Mouse (Mus musculus) bone marrow, adult 2 months (tissue): ENCODE measurements around the gene Ptpra. TPM values are rescaled to one million over a fixed set of nuclear protein-coding genes. Genes with fewer than 3 reads are reported as not detected.

Experiments
- H3K27ac ChIP-seq: fragments of 200-500 bp; 2 replicates; pipeline ENCODE4 v1.5.1; 2012; ENCODE audit warnings: low read depth, mild to moderate bottlenecking, control low read depth, inconsistent platforms, low read length; ENCODE audit not compliant: control insufficient read depth, poor library complexity, insufficient read depth
- H3K4me1 ChIP-seq: fragments of 200-500 bp; 2 replicates; pipeline ENCODE4 v1.6.1; 2011; ENCODE audit warnings: low read length; ENCODE audit not compliant: control insufficient read depth, insufficient read depth
- H3K4me3 ChIP-seq: fragments of 200-500 bp; replicated peaks from 2 replicates; pipeline ENCODE3; 2011; ENCODE audit warnings: mild to moderate bottlenecking, low read depth, low read length, control low read depth; ENCODE audit not compliant: control insufficient read depth
- CTCF ChIP-seq: fragments of 200-500 bp; IDR thresholded peaks from 2 replicates; pipeline ENCODE4 v1.5.1; 2011; ENCODE audit warnings: low read length, control low read depth; ENCODE audit not compliant: control insufficient read depth, insufficient read depth
- POLR2A ChIP-seq: fragments of 200-500 bp; IDR thresholded peaks from 2 replicates; pipeline ENCODE4 v1.6.1; 2011; ENCODE audit warnings: low read depth, mild to moderate bottlenecking, control low read depth, low read length, borderline replicate concordance; ENCODE audit not compliant: control insufficient read depth
- WGBS: fragments of 180-500 bp; shearing (Covaris S2); methylation state at CpG from one replicate; pipeline ENCODE4 v1.1.7; 2018; 5-methylcytosine and 5-hydroxymethylcytosine counted together
- polyA plus RNA-seq: library from polyadenylated mRNA; stranded (reverse); fragments of >200 nt; gene quantifications from 2 replicates; pipeline ENCODE4 v1.2.4, GENCODE M21; 2011; ENCODE audit warnings: low replicate concordance; ENCODE audit not compliant: missing spikeins, insufficient read depth, insufficient read length

Gene Ptpra
- polyA plus RNA-seq, 1 experiment = 33.1 TPM

- H3K27ac ChIP-seq = no peak overlapping the region
- peaks cover 2% of the 10 kb centered on the region; the same call in 1 of the 2 replicates for H3K4me1 ChIP-seq
- 51% methylated on average over 2 of the region's 2 CpGs for WGBS
- TF ChIP-seq POLR2A = no peak
- no peak for TF ChIP-seq CTCF
- no peak overlapping the region for H3K4me3 ChIP-seq
Observed at GRCm38 (mm10) chr2:130469935-130470334, 19.9 kb downstream of the Ptpra start.

- Histone ChIP-seq H3K4me3 (no peak overlapping the region), H3K27ac (no peak overlapping the region), H3K4me1 (peaks cover 2% of the 10 kb centered on the region; the same call in 1 of the 2 replicates)
- WGBS = 4% methylated on average over 8 of the region's 8 CpGs
- no peak for TF ChIP-seq POLR2A
Observed at GRCm38 (mm10) chr2:130472908-130473510, 22.9 kb downstream of the Ptpra start.

GRCm38 (mm10) chr2:130475764-130476163, 25.7 kb downstream of the Ptpra start:
- 68% methylated on average over 11 of the region's 11 CpGs for WGBS
- TF ChIP-seq POLR2A (no peak), CTCF (no peak)
- no peak overlapping the region for H3K27ac ChIP-seq
- peaks cover 3% of the 10 kb centered on the region for H3K4me1 ChIP-seq
- H3K4me3 ChIP-seq = no peak overlapping the region

DNA sequence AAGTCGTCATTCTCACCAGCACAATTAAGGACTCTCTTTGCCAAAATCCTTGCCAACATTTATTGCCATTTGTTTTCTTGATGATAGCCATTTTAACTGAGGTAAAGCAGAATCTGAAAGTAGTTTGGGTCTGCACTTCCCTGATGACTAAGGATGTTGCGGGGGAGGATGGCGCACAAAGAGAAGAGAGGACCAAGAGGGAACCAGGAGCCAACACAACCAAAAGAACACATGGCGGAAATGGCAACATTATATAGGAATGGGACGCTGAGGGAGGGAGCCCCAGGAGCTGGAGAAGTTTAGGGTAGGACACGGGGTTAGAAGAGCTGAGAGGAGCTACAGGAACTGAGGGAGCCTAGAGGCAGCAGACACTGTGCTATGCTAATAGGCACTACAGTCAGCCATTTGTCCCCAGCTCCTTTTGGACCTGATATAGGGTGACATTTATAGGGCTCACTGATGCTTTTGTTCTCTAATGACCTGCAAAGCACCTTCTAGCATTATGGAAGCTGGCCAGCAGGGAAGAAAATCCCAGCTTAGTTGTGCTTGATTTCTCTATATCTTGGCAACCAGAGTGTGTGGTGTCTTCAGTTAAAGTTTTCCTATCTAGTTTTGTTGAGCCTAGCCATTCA, 26.7 kb downstream of the Ptpra start:
- Histone ChIP-seq H3K4me3 (no peak overlapping the region), H3K27ac (no peak overlapping the region), H3K4me1 (peaks cover 3% of the 10 kb centered on the region)
- 73% methylated on average over 6 of the region's 6 CpGs for WGBS
- TF ChIP-seq CTCF = no peak
- TF ChIP-seq POLR2A = no peak

- Histone ChIP-seq H3K27ac (no peak overlapping the region), H3K4me1 (peaks cover 1% of the 10 kb centered on the region), H3K4me3 (no peak overlapping the region)
- WGBS = 94% methylated on average over 4 of the region's 4 CpGs
- TF ChIP-seq CTCF = no peak
- TF ChIP-seq POLR2A = no peak
Observed at GRCm38 (mm10) chr2:130482177-130482576, 32.1 kb downstream of the Ptpra start.

DNA sequence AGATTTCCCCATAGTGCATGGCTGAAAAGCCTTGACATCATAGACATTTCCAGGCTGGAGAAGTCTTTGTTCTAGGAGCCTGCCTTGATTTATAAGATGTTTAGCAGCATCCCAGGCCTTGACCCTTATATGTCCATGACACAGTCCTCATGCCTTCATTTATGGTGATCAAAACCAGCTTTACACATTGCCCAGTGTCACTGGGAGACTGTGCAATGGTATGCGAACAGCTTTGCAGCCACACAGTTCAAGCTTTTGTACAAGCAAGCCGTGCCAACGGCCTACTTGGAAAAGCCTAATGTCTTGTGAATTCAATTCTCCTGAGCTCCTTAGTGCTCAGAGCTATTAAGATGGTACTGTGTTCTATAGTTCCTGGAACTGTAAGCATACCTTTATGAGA, 32.6 kb downstream of the Ptpra start:
- peaks cover 1% of the 10 kb centered on the region for H3K4me1 ChIP-seq
- no peak overlapping the region for H3K4me3 ChIP-seq
- TF ChIP-seq CTCF = no peak
- no peak for TF ChIP-seq POLR2A
- no peak overlapping the region for H3K27ac ChIP-seq
- WGBS = 94% methylated on average over 3 of the region's 3 CpGs

GRCm38 (mm10) chr2:130484206-130484605, 34.1 kb downstream of the Ptpra start:
- no peak overlapping the region for H3K4me3 ChIP-seq
- peaks cover 1% of the 10 kb centered on the region for H3K4me1 ChIP-seq
- WGBS = 97% methylated on average over 1 of the region's 1 CpGs
- H3K27ac ChIP-seq = no peak overlapping the region
- TF ChIP-seq CTCF = no peak
- no peak for TF ChIP-seq POLR2A

DNA sequence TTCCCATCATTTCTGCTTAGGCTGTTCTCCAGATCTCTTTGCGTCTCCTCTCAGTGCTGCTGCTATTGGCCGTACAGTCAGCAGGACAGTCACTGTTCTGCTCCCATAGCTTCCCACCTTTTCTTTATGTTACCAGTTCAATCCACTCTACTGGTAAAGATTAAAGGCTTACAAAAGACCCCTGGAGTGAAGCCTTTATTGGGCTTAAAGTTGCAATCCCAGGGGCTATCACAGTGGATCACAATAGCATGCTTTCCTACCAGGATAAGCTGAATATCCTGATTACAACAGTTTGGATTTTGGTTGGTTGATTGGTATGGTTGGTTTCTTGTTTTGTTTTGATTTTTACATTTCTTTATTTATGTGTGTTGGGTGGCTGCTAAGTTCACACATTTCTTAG, 37.9 kb downstream of the Ptpra start:
- Histone ChIP-seq H3K4me1 (no peaks in the 10 kb centered on the region; the same call in 1 of the 2 replicates), H3K4me3 (no peak overlapping the region), H3K27ac (no peak overlapping the region)
- WGBS = 90% methylated on average over 2 of the region's 2 CpGs
- no peak for TF ChIP-seq POLR2A
- no peak for TF ChIP-seq CTCF
